Mouse (Mus musculus) cerebellum, adult (tissue): ENCODE measurements at regions not wholly inside any gene's neighbourhood (a gene's known extent, or its start where the extent isn't known, plus 50 kb on each side); places are given as distances from the start of the nearest gene placed in this dataset.

Source experiments
- ATAC-seq: cut with Nextera tagmentation; 2 replicates; pipeline ENCODE4 v1.9.2; 2017; ENCODE audit warnings: mild to moderate bottlenecking, moderate library complexity, mixed read lengths; ENCODE audit not compliant: insufficient number of reproducible peaks, low FRiP score, low TSS enrichment

- no peak for ATAC-seq
Measured at GRCm38 (mm10) chr9:23123452-23123851, 99.4 kb upstream of the Bmper start.

GRCm38 (mm10) chr9:23125761-23126704 lies 96.8 kb upstream of the Bmper start:
- ATAC-seq = no peak

GRCm38 (mm10) chr9:23127338-23128017 lies 95.4 kb upstream of the Bmper start:
- ATAC-seq = no peak

- no peak for ATAC-seq
Measured at GRCm38 (mm10) chr9:23128018-23128369, 94.9 kb upstream of the Bmper start.

- no peak for ATAC-seq
Measured at GRCm38 (mm10) chr9:23134006-23134405, 88.9 kb upstream of the Bmper start.

GRCm38 (mm10) chr9:23134421-23135118 lies 88.3 kb upstream of the Bmper start:
- no peak for ATAC-seq

GRCm38 (mm10) chr9:23136511-23136910 lies 86.4 kb upstream of the Bmper start:
- no peak for ATAC-seq

GRCm38 (mm10) chr9:23137682-23138210 lies 85.1 kb upstream of the Bmper start:
- ATAC-seq = no peak

- ATAC-seq = no peak
Measured at GRCm38 (mm10) chr9:23139580-23140162, 83.2 kb upstream of the Bmper start.

GRCm38 (mm10) chr9:23144281-23144680 lies 78.6 kb upstream of the Bmper start:
- no peak for ATAC-seq

GRCm38 (mm10) chr9:23150338-23150737 lies 72.5 kb upstream of the Bmper start:
- no peak for ATAC-seq

- no peak for ATAC-seq
Measured at GRCm38 (mm10) chr9:23150874-23151273, 72.0 kb upstream of the Bmper start.

- ATAC-seq = no peak
Measured at GRCm38 (mm10) chr9:23151953-23152490, 70.9 kb upstream of the Bmper start.

GRCm38 (mm10) chr9:23156820-23157570 lies 65.9 kb upstream of the Bmper start:
- no peak for ATAC-seq

- no peak for ATAC-seq
Measured at GRCm38 (mm10) chr9:23158499-23158898, 64.4 kb upstream of the Bmper start.

- ATAC-seq = no peak
Measured at GRCm38 (mm10) chr9:23161346-23161745, 61.5 kb upstream of the Bmper start.

- ATAC-seq = no peak
Measured at GRCm38 (mm10) chr9:23167056-23167591, 55.8 kb upstream of the Bmper start.

- ATAC-seq = no peak
Measured at GRCm38 (mm10) chr9:23167716-23168115, 55.2 kb upstream of the Bmper start.

- ATAC-seq = no peak
Measured at GRCm38 (mm10) chr9:23168149-23168548, 54.7 kb upstream of the Bmper start.
